Mouse (Mus musculus) liver, embryonic 18 days (tissue): ENCODE results near the gene Zic4. TPM values are rescaled to one million over a fixed set of nuclear protein-coding genes. Genes with fewer than 3 reads are reported as not detected.

Experiments
- polyA plus RNA-seq: library from polyadenylated mRNA; depleted of rRNA; stranded (reverse); fragments of >200 nt; gene quantifications from 2 replicates; pipeline ENCODE4 v1.2.3, GENCODE M21; 2012; rRNA removed

Zic4 gene
- polyA plus RNA-seq, result not detected in 2 replicates

DNA sequence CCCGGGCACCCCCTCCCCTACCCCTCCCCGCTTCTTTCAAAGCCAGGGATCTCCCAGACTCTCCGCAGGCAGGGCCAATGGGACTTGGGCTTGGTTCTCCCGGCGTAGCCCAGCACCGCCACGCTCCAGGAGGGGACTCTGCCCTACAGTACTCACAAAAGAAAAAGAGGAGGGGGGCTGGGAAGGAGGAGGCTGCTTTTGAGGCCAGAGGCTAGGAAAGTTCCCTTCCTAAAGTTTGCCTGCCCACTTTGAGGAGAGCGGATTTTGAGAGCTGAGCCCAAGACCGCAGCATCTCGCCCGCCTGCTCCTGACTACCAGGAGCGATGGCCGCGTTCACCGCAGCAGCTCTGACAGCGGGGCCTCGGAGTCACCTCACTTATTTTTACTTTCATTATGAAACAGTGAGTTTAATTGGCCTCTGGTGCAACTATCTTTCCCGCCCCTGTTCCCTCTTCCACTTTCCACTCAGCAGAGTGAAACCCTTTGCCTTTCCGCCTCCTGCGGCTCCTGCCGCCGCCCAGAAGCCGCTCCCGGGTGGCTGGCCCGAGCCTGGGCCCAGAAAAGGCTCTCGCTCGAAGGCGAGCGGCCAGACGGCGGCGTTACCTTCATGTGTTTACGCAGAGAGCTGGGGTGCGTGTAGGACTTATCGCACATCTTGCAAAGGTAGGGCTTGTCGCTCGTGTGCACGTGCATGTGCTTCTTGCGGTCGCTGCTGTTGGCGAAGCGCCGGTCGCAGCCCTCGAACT lies at the start of gene Zic4:
Gene Zic4, plus strand, starts transcription at position 558 of the 746 bp plus-strand sequence.

DNA sequence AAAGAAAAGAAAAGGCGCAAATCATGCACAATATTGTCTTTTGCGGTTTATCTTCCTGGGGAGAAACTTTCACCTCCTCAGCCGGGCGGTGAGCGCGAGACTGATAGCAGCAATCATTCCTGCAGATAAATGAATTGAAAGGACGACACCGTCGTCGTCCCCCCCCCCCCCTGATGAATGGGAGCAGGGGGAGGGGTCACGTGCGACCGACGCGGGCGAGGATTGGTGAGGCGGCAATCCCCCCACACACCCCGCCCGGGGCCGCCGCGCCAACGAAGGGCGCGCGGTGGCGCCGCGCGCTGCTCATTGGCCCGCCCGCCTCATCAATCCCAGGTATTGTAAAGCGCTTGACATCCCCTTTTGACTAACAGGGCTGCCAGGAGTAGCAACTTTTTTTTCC lies 3.5 kb downstream of the Zic4 start, which contains the start of gene Zic1:
Gene Zic1, minus strand, starts transcription at position 147 of the 400 bp plus-strand sequence.

Other genes with a start within 250 kb of the Zic4 start
- gene Zic1, start 3.4 kb downstream of the Zic4 start, polyA plus RNA-seq, result under 0.01 and 0.10 TPM in 2 replicates